Mouse (Mus musculus): ENCODE measurements around the gene Naa11. TPM values are rescaled to one million over a fixed set of nuclear protein-coding genes. Genes with fewer than 3 reads are reported as not detected.

Gene Naa11
- polyA plus RNA-seq, 1 experiment from 2014 or later, result not detected

DNA sequence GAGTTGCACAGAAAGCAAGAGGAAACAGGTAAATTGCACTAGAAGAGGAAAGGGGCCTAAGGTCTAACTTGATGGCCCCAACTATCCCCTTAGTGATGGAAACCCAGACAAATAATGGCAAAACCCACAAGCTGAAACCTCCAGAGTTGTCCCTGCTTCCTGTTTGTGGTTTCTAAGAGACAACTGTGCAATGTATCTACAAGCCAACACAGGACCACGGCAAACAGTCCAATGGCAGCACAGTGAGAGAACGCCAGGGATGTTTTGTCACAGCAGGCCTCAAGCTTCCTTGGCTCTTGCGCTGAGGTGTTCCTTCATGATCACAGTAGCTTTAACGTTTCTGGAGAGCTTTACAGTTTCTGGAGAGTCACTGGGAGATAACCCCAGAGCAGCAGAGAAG lies 7.8 kb downstream of the Naa11 start:
- H3K4me1 ChIP-seq (replicated peaks), result no peaks in the 10 kb centered on the region
- no peak overlapping the region for H3K9ac ChIP-seq
- no peak for ATAC-seq (ENCODE audit: low read depth)
- DNase-seq, result no peak
- H3K9me3 ChIP-seq (replicated peaks), result no peaks in the 10 kb centered on the region
- H3K4me2 ChIP-seq, result no peak overlapping the region
- no peak overlapping the region for H3K4me3 ChIP-seq (replicated peaks)
- H3K27me3 ChIP-seq, result no peaks in the 10 kb centered on the region
- H3K36me3 ChIP-seq, result no peaks in the 10 kb centered on the region
- no peak overlapping the region for H3K27ac ChIP-seq
- WGBS (ENCODE audit: insufficient replicate concordance), result 17% methylated on average over 4 of the region's 4 CpGs

DNA sequence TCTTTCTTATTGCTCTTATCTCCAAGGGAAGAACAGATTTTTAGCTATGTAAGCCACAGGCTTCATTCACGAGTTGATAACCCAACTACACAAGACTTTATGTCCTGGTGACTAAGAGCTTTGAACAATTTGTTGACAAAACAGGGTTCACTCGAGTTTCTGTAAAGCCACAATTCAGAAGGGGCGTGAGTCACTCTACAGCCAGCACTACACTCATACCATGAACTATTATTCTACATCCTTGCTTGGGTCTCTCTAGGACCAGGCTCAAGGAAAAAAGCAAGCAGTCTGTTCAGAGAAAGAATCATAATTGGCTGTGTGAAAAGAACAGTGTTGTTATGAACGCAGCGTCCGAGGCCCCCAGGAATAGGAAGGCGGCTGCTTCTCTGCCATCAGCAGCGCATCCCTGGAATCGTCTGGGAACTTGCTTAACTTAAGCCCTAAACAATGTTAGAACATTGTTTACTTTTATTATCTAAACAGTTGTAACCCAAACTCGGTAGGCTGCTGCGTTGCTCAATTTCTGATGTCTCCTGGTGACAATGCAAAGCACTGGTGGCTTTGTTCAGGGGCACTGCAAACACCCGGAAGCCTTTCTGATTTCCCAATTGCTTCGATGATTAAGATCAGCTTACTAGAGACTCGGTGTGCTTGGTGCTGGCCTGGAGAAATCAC lies 9.5 kb downstream of the Naa11 start:
- H3K27ac ChIP-seq, result no peak overlapping the region
- WGBS (ENCODE audit: insufficient replicate concordance), result 54% methylated on average over 14 of the region's 14 CpGs
- no peak overlapping the region for H3K4me2 ChIP-seq
- no peaks in the 10 kb centered on the region for H3K36me3 ChIP-seq
- no peak overlapping the region for H3K4me3 ChIP-seq (replicated peaks)
- DNase-seq (no peak), ATAC-seq (ENCODE audit: low read depth) (no peak)
- no peaks in the 10 kb centered on the region for H3K27me3 ChIP-seq
- H3K9me3 ChIP-seq (replicated peaks), result no peaks in the 10 kb centered on the region
- no peak overlapping the region for H3K9ac ChIP-seq
- H3K4me1 ChIP-seq (replicated peaks), result no peaks in the 10 kb centered on the region

DNA sequence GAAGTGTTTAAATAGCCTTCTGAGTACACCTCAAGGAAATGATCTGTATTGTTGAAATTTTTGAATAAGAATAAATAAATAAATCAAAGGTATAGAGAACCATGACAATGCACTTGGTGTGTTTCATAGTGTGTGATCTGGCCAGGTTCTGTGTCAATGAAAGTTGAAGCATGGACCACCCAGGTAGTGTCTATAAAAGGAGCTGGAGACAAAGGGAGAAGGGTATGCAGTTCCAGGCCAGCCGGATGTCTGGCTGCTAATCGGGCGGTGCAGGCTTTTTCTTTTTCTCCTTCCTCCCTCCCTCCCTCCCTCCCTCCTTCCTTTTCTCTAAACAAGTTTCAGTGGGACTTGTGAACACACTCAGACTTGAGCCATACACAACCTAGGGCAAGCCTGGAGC lies 12.2 kb downstream of the Naa11 start:
- Histone ChIP-seq H3K4me1 (replicated peaks) (no peaks in the 10 kb centered on the region), H3K4me3 (replicated peaks) (no peak overlapping the region), H3K36me3 (no peaks in the 10 kb centered on the region), H3K27ac (no peak overlapping the region), H3K9ac (no peak overlapping the region), H3K4me2 (no peak overlapping the region), H3K9me3 (replicated peaks) (no peaks in the 10 kb centered on the region), H3K27me3 (no peaks in the 10 kb centered on the region)
- WGBS (ENCODE audit: insufficient replicate concordance), result 70% methylated on average over 3 of the region's 3 CpGs
- no peak for ATAC-seq (ENCODE audit: low read depth)
- DNase-seq, result no peak

DNA sequence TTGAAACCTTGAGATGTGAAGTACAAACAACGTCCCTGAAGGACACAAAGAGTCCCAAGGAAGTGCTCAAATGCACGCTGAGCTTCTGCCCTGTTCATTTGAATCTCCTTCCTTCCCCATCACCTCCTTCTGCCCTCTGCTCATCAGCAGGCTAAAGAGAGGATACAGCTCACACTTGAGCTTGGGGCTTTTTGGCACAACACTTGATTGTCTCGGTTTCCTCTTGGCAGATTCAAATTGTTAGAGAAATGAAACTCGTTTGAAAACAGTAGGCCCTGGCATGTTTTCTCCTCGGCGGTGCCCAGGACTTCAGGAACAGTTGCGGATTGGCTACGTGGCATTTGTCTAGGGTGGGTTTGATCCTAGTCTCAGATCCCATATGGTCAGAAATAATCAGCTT lies 27.4 kb downstream of the Naa11 start:
- H3K4me2 ChIP-seq, result no peak overlapping the region
- no peak overlapping the region for H3K4me3 ChIP-seq (replicated peaks)
- H3K9me3 ChIP-seq (replicated peaks), result no peaks in the 10 kb centered on the region
- H3K27ac ChIP-seq, result no peak overlapping the region
- no peak for DNase-seq
- no peak for ATAC-seq (ENCODE audit: low read depth)
- H3K4me1 ChIP-seq (replicated peaks), result no peaks in the 10 kb centered on the region
- H3K9ac ChIP-seq, result no peak overlapping the region
- H3K36me3 ChIP-seq, result no peaks in the 10 kb centered on the region
- no peaks in the 10 kb centered on the region for H3K27me3 ChIP-seq
- 58% methylated on average over 8 of the region's 8 CpGs for WGBS (ENCODE audit: insufficient replicate concordance)

DNA sequence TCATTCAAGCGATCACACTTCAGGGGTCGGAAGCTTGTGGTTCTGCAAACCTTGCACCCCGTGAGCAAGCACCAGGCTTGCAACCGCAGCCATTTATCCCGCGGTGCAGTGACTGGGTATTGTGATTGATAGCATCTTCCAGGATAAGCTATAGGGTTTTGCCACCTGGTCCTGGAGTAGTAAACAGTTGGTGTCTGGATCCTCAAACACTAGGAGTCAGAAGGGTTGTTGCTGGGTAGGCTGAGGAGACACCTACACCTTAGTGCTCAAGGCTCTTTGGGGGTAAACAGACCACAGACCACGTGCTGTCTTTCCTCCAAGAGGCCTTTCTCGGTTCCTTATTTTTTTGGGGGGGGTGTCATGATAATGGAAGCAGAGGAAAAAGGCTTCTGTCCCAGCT lies 27.9 kb downstream of the Naa11 start:
- Histone ChIP-seq H3K4me2 (no peak overlapping the region), H3K4me3 (replicated peaks) (no peak overlapping the region), H3K9me3 (replicated peaks) (no peaks in the 10 kb centered on the region), H3K4me1 (replicated peaks) (no peaks in the 10 kb centered on the region), H3K36me3 (no peaks in the 10 kb centered on the region), H3K27me3 (no peaks in the 10 kb centered on the region), H3K27ac (no peak overlapping the region), H3K9ac (no peak overlapping the region)
- 37% methylated on average over 8 of the region's 8 CpGs for WGBS (ENCODE audit: insufficient replicate concordance)
- DNase-seq, result no peak
- no peak for ATAC-seq (ENCODE audit: low read depth)

DNA sequence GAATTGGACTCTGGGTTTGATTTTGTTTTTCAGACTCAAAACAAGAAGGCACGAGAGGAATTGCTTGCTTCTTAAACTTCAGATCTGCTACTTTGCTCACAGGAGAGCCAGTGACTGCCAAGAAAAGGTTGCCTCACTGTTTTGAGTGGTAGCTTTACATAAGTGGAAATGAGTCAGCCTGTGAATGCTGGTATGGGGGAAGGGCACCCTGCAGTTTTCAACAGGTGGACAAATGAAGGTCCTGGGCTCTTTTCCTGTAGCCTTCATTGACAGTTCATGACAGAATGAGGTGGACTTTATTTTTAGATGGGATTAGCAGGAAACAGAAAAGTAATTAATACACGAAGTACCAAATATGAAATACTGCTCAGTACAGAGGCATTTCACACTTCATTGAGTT lies 29.6 kb downstream of the Naa11 start:
- no peaks in the 10 kb centered on the region for H3K4me1 ChIP-seq (replicated peaks)
- no peaks in the 10 kb centered on the region for H3K36me3 ChIP-seq
- no peak overlapping the region for H3K27ac ChIP-seq
- H3K9ac ChIP-seq, result no peak overlapping the region
- WGBS (ENCODE audit: insufficient replicate concordance), result 31% methylated on average over 2 of the region's 2 CpGs
- no peak overlapping the region for H3K4me3 ChIP-seq (replicated peaks)
- DNase-seq, result no peak
- no peaks in the 10 kb centered on the region for H3K27me3 ChIP-seq
- H3K4me2 ChIP-seq, result no peak overlapping the region
- H3K9me3 ChIP-seq (replicated peaks), result no peaks in the 10 kb centered on the region
- no peak for ATAC-seq (ENCODE audit: low read depth)

DNA sequence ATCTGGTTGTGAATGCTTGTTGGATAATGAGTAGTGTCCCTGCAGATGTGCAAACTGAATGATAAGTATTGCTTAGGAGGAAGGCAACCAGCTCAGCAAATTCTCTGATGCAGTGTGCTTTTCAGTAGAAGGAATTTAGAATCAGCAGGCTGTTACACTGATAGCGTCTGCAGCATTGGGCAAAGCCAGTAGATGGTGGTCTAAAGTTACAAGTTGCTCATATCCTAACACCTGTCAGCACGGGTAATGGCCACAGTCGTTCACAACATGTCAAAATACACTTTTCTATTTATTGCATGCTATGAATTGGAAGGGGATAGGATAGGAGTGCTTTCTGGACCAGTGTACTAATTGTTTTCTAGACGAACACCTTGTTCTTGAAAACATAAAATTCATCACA lies 33.1 kb downstream of the Naa11 start:
- 53% methylated on average over 4 of the region's 4 CpGs for whole genome bisulfite sequencing (ENCODE audit: insufficient replicate concordance)
- DNase-seq (no peak), ATAC-seq (ENCODE audit: low read depth) (no peak)
- Histone ChIP-seq H3K4me3 (replicated peaks) (no peak overlapping the region), H3K4me2 (no peak overlapping the region), H3K4me1 (replicated peaks) (no peaks in the 10 kb centered on the region), H3K9ac (no peak overlapping the region), H3K27me3 (no peaks in the 10 kb centered on the region), H3K9me3 (replicated peaks) (no peaks in the 10 kb centered on the region), H3K36me3 (no peaks in the 10 kb centered on the region), H3K27ac (no peak overlapping the region)

DNA sequence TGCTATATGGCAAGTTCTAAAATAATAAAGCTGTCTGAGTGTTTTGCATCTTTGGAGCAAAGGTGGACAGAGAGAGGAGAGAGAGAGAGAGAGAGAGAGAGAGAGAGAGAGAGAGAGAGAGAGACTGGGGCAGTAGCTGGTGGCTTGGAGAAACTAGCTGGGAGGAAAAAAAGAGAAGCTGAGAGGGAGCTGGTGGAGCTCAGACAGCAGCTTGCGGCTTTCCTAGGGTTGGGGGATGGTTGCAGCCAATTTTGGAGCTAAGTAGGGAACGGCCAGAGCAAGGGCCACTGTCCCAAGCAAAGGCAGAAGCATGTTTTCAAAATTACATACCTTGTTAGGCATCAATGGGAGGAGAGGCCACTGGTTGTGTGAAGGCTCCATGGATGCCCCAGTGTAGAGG lies 36.0 kb downstream of the Naa11 start:
- Histone ChIP-seq H3K9ac (no peak overlapping the region), H3K27me3 (no peaks in the 10 kb centered on the region), H3K27ac (no peak overlapping the region), H3K4me2 (no peak overlapping the region), H3K9me3 (replicated peaks) (no peaks in the 10 kb centered on the region), H3K36me3 (no peaks in the 10 kb centered on the region), H3K4me3 (replicated peaks) (no peak overlapping the region), H3K4me1 (replicated peaks) (no peaks in the 10 kb centered on the region)
- ATAC-seq (ENCODE audit: low read depth) (no peak), DNase-seq (no peak)
- 11% methylated on average over 2 of the region's 2 CpGs for WGBS (ENCODE audit: insufficient replicate concordance)

DNA sequence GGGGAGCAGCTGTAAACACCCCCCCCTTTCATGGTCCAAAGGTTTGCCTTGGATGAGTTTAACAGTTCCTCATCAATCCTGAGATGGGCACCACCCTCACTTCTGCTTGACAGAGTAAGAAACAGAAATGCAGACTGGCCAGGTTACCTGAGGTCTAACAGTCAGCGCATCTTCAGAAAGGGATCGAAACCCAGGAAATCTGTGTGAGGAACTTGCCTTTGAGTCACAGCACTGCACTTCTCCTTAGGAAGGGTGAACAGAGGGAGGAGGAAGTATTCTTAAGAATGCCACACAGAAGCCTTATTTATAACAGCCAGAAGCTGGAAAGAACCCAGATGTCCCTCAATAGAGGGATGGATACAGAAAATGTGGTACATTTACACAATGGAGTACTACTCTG lies 37.0 kb downstream of the Naa11 start:
- Histone ChIP-seq H3K4me2 (no peak overlapping the region), H3K9me3 (replicated peaks) (no peaks in the 10 kb centered on the region), H3K27ac (no peak overlapping the region), H3K4me1 (replicated peaks) (no peaks in the 10 kb centered on the region), H3K27me3 (no peaks in the 10 kb centered on the region), H3K9ac (no peak overlapping the region), H3K36me3 (no peaks in the 10 kb centered on the region), H3K4me3 (replicated peaks) (no peak overlapping the region)
- no peak for DNase-seq
- no peak for ATAC-seq (ENCODE audit: low read depth)
- 75% methylated on average over 2 of the region's 2 CpGs for WGBS (ENCODE audit: insufficient replicate concordance)

DNA sequence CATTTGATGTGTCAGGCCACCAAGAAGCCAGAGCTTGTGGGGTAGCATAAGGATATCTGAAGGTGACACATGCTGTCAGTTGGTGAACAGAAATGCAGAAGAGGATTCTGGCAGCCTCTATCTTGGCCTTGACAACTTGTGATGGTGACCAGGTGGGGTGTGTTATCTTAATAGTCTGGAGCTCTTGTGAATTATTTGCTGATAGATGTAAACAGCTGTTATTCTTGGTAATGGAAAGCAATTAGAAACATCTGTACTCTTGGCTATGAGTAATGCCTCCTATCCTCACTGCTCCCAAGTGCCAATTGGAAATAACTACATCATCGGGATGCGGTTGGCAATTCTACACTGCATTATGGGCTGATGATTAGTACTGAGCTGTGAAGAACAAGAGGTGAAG lies 43.4 kb downstream of the Naa11 start:
- DNase-seq, result no peak
- no peaks in the 10 kb centered on the region for H3K4me1 ChIP-seq (replicated peaks)
- H3K9ac ChIP-seq, result no peak overlapping the region
- no peak overlapping the region for H3K4me2 ChIP-seq
- no peak for ATAC-seq (ENCODE audit: low read depth)
- WGBS (ENCODE audit: insufficient replicate concordance), result 74% methylated on average over 2 of the region's 2 CpGs
- no peaks in the 10 kb centered on the region for H3K9me3 ChIP-seq (replicated peaks)
- H3K36me3 ChIP-seq, result no peaks in the 10 kb centered on the region
- no peak overlapping the region for H3K4me3 ChIP-seq (replicated peaks)
- H3K27ac ChIP-seq, result no peak overlapping the region
- no peaks in the 10 kb centered on the region for H3K27me3 ChIP-seq

DNA sequence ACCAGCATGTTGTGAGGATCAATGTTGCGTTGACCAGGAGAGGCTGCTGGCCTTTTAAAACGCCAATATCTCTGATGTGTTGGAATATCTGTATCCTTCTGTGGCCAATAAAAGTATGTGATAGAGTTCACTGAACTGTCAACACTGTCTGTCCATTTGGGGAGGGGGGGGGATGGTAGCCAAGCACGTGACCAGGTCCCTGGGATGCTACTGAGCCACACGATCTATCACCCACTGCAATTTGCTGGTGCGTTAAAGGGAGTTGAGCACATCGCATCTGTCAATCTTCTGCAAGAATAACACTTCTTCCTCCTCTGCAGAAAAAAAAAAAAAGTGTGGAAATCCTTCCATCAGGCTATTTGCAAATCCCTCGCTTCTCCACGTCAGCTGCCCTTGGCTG lies 43.9 kb downstream of the Naa11 start:
- no peaks in the 10 kb centered on the region for H3K36me3 ChIP-seq
- ATAC-seq (ENCODE audit: low read depth), result no peak
- no peaks in the 10 kb centered on the region for H3K4me1 ChIP-seq (replicated peaks)
- no peak overlapping the region for H3K4me2 ChIP-seq
- H3K4me3 ChIP-seq (replicated peaks), result no peak overlapping the region
- H3K9me3 ChIP-seq (replicated peaks), result no peaks in the 10 kb centered on the region
- no peak overlapping the region for H3K9ac ChIP-seq
- H3K27me3 ChIP-seq, result no peaks in the 10 kb centered on the region
- DNase-seq, result no peak
- WGBS (ENCODE audit: insufficient replicate concordance), result 66% methylated on average over 8 of the region's 8 CpGs
- H3K27ac ChIP-seq, result no peak overlapping the region

DNA sequence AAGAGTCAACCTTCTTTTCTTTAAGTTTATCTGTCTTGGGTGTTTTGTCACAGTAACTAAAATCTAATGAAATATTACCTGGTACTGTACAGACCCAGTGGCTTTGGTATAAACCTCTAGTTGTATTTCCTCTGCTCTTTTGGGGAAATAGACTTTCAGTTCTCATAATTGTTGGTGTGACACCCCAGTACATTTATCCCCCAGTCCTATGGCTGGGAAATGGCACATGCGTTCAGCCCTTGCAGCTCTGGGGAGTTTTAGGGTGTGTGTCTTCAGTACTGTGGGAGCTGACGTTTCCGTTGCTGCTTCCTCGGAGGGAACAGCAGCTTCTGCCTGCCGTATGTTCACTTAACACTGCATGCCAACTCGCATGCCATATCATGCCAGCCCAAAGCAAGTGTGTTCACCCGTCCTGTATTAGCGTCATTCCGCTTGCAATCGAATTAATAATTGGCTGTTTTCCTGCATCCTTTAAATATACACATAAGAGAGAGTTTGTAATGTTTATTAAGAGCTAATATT lies 46.4 kb downstream of the Naa11 start:
- 72% methylated on average over 10 of the region's 10 CpGs for WGBS (ENCODE audit: insufficient replicate concordance)
- H3K27me3 ChIP-seq, result no peaks in the 10 kb centered on the region
- no peaks in the 10 kb centered on the region for H3K4me1 ChIP-seq (replicated peaks)
- no peaks in the 10 kb centered on the region for H3K36me3 ChIP-seq
- no peak for ATAC-seq (ENCODE audit: low read depth)
- H3K9me3 ChIP-seq (replicated peaks), result no peaks in the 10 kb centered on the region
- no peak for DNase-seq
- H3K9ac ChIP-seq, result no peak overlapping the region
- H3K27ac ChIP-seq, result no peak overlapping the region
- H3K4me2 ChIP-seq, result no peak overlapping the region
- no peak overlapping the region for H3K4me3 ChIP-seq (replicated peaks)

Data from liver, embryonic 13.5 days (tissue).